Mouse (Mus musculus): Measurements from ENCODE around the gene Bcl9l.

DNA sequence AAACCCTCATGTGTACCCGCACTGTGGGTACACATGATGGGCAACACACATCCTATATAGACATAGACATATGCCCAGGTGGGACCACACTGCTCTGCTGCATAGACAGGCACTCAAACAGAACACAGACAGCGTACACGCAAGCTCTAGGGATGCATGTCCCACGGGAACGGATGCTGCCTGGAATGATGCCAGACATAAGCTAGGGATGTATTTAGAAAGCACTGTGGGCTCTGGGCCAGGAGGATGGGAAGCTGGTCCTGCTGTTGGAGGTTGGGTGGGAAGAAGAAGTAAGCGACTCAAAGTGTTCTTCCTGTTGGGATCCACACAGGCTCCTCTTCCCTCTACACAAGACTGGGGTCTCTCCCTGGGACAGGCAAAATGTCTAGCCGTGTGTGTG lies 35.4 kb downstream of the Bcl9l start:
- TF ChIP-seq CTCF (IDR thresholded peaks at IDR 0.05; ENCODE audit: extremely low read depth, insufficient read length, insufficient replicate concordance, low read depth, low read length), result no peak
- no peak for TF ChIP-seq POLR2A (IDR thresholded peaks at IDR 0.05; ENCODE audit: low read depth, low read length)

All from small intestine, adult 2 months (tissue).